Mouse (Mus musculus): ENCODE measurements around the gene Gtpbp8. TPM values are rescaled to one million over a fixed set of nuclear protein-coding genes. Genes with fewer than 3 reads are reported as not detected.

Gtpbp8 gene
- polyA plus RNA-seq, 1 experiment from 2014 or later: 38.1 TPM

- no peaks in the 10 kb centered on the region for H3K27me3 ChIP-seq
- no peaks in the 10 kb centered on the region for H3K9me3 ChIP-seq
- peaks cover 27% of the 10 kb centered on the region for H3K4me1 ChIP-seq
- peak; percentile 97 for ATAC-seq (replicated peaks)
- WGBS: under 1% methylated on average over 62 of the region's 64 CpGs
- H3K27ac ChIP-seq (replicated peaks): peak within 1 kb of the TSS; percentile 91
- peak within 1 kb of the TSS; percentile 87 for H3K9ac ChIP-seq (replicated peaks)
- H3K36me3 ChIP-seq: peaks cover 7% of the 10 kb centered on the region; the same call in 1 of the 2 replicates
- H3K4me3 ChIP-seq: peak within 1 kb of the TSS; percentile 77
- H3K4me2 ChIP-seq (replicated peaks): peak within 1 kb of the TSS; percentile 64
These were observed 21.9 kb downstream of the Gtpbp8 start, which contains the start of gene Nepro for GRCm38 (mm10) chr16:44724083-44724787. Gene Nepro, plus strand, starts transcription at chr16:44724301.

GRCm38 (mm10) chr16:44722666-44723065 lies 23.5 kb downstream of the Gtpbp8 start:
- WGBS: 93% methylated on average over 2 of the region's 2 CpGs
- no peak for ATAC-seq (replicated peaks)

GRCm38 (mm10) chr16:44720518-44720917 lies 25.6 kb downstream of the Gtpbp8 start:
- Histone ChIP-seq H3K4me3 (no peak overlapping the region), H3K36me3 (0 out of 2 replicates have a peak, but pooled peaks cover 3% of the 10 kb centered on the region), H3K9me3 (no peaks in the 10 kb centered on the region), H3K27me3 (no peaks in the 10 kb centered on the region), H3K4me1 (peaks cover 25% of the 10 kb centered on the region), H3K9ac (replicated peaks) (no peak overlapping the region), H3K4me2 (replicated peaks) (no peak overlapping the region), H3K27ac (replicated peaks) (no peak overlapping the region)
- ATAC-seq (replicated peaks): no peak
- 65% methylated on average over 3 of the region's 3 CpGs for WGBS

More at GRCm38 (mm10) chr16:44722666-44723065, 23.5 kb downstream of the Gtpbp8 start:
- no peaks in the 10 kb centered on the region for H3K27me3 ChIP-seq
- no peak overlapping the region for H3K4me3 ChIP-seq
- H3K4me2 ChIP-seq (replicated peaks): no peak overlapping the region
- H3K4me1 ChIP-seq: peaks cover 27% of the 10 kb centered on the region
- 0 out of 2 replicates have a peak, but pooled peaks cover 5% of the 10 kb centered on the region for H3K36me3 ChIP-seq
- no peaks in the 10 kb centered on the region for H3K9me3 ChIP-seq
- no peak overlapping the region for H3K9ac ChIP-seq (replicated peaks)
- H3K27ac ChIP-seq (replicated peaks): no peak overlapping the region

- H3K9ac ChIP-seq (replicated peaks): no peak overlapping the region
- WGBS: 73% methylated on average over 7 of the region's 7 CpGs
- H3K4me2 ChIP-seq (replicated peaks): no peak overlapping the region
- peaks cover 18% of the 10 kb centered on the region for H3K4me1 ChIP-seq
- H3K36me3 ChIP-seq: 0 out of 2 replicates have a peak, but pooled peaks cover 3% of the 10 kb centered on the region
- H3K4me3 ChIP-seq: no peak overlapping the region
- ATAC-seq (replicated peaks): no peak
- no peak overlapping the region for H3K27ac ChIP-seq (replicated peaks)
- H3K27me3 ChIP-seq: no peaks in the 10 kb centered on the region
- no peaks in the 10 kb centered on the region for H3K9me3 ChIP-seq
These were observed 26.8 kb downstream of the Gtpbp8 start for GRCm38 (mm10) chr16:44719349-44719748.

GRCm38 (mm10) chr16:44717838-44718237 lies 28.3 kb downstream of the Gtpbp8 start:
- no peak overlapping the region for H3K4me2 ChIP-seq (replicated peaks)
- H3K36me3 ChIP-seq: 0 out of 2 replicates have a peak, but pooled peaks cover 3% of the 10 kb centered on the region
- WGBS: 70% methylated on average over 2 of the region's 2 CpGs
- H3K27ac ChIP-seq (replicated peaks): no peak overlapping the region
- no peak overlapping the region for H3K9ac ChIP-seq (replicated peaks)
- no peaks in the 10 kb centered on the region for H3K9me3 ChIP-seq
- H3K4me3 ChIP-seq: no peak overlapping the region
- no peaks in the 10 kb centered on the region for H3K27me3 ChIP-seq
- peaks cover 9% of the 10 kb centered on the region; the same call in 1 of the 2 replicates for H3K4me1 ChIP-seq
- ATAC-seq (replicated peaks): 0 out of 2 replicates have a peak, but pooled peaks have one; percentile 24

GRCm38 (mm10) chr16:44717141-44717634 lies 29.0 kb downstream of the Gtpbp8 start:
- Histone ChIP-seq H3K9me3 (no peaks in the 10 kb centered on the region), H3K4me3 (no peak overlapping the region), H3K27ac (replicated peaks) (no peak overlapping the region), H3K4me1 (peaks cover 6% of the 10 kb centered on the region; the same call in 1 of the 2 replicates), H3K36me3 (0 out of 2 replicates have a peak, but pooled peaks cover 3% of the 10 kb centered on the region), H3K27me3 (no peaks in the 10 kb centered on the region), H3K4me2 (replicated peaks) (no peak overlapping the region), H3K9ac (replicated peaks) (no peak overlapping the region)
- WGBS: 77% methylated on average over 2 of the region's 2 CpGs
- peak; percentile 72 for ATAC-seq (replicated peaks)

GRCm38 (mm10) chr16:44716305-44717140 lies 29.6 kb downstream of the Gtpbp8 start:
- peak; percentile 82 for ATAC-seq (replicated peaks)
- WGBS: 19% methylated on average over 10 of the region's 10 CpGs
- Histone ChIP-seq H3K9ac (replicated peaks) (no peak overlapping the region), H3K4me3 (no peak overlapping the region), H3K27me3 (no peaks in the 10 kb centered on the region), H3K4me1 (peaks cover 6% of the 10 kb centered on the region; the same call in 1 of the 2 replicates), H3K27ac (replicated peaks) (peak overlapping the region; percentile 9; the same call in 1 of the 2 replicates), H3K36me3 (0 out of 2 replicates have a peak, but pooled peaks cover 3% of the 10 kb centered on the region), H3K9me3 (no peaks in the 10 kb centered on the region), H3K4me2 (replicated peaks) (peak overlapping the region; percentile 26; the same call in 1 of the 2 replicates)

- H3K9me3 ChIP-seq: no peaks in the 10 kb centered on the region
- no peaks in the 10 kb centered on the region for H3K27me3 ChIP-seq
- no peak for ATAC-seq (replicated peaks)
- H3K27ac ChIP-seq (replicated peaks): no peak overlapping the region
- 43% methylated on average over 4 of the region's 4 CpGs for WGBS
- H3K36me3 ChIP-seq: no peaks in the 10 kb centered on the region
- no peak overlapping the region for H3K4me3 ChIP-seq
- H3K4me1 ChIP-seq: peaks cover 5% of the 10 kb centered on the region; the same call in 1 of the 2 replicates
- no peak overlapping the region for H3K4me2 ChIP-seq (replicated peaks)
- no peak overlapping the region for H3K9ac ChIP-seq (replicated peaks)
These were observed 42.7 kb downstream of the Gtpbp8 start for GRCm38 (mm10) chr16:44703458-44703857.

GRCm38 (mm10) chr16:44702272-44702671 lies 43.9 kb downstream of the Gtpbp8 start:
- Histone ChIP-seq H3K9ac (replicated peaks) (no peak overlapping the region), H3K9me3 (no peaks in the 10 kb centered on the region), H3K4me3 (no peak overlapping the region), H3K27ac (replicated peaks) (no peak overlapping the region), H3K27me3 (no peaks in the 10 kb centered on the region), H3K4me1 (peaks cover 5% of the 10 kb centered on the region; the same call in 1 of the 2 replicates), H3K36me3 (no peaks in the 10 kb centered on the region), H3K4me2 (replicated peaks) (no peak overlapping the region)
- WGBS: 65% methylated on average over 5 of the region's 5 CpGs
- ATAC-seq (replicated peaks): no peak

- Histone ChIP-seq H3K27me3 (no peaks in the 10 kb centered on the region), H3K4me3 (no peak overlapping the region), H3K4me2 (replicated peaks) (no peak overlapping the region), H3K27ac (replicated peaks) (no peak overlapping the region), H3K36me3 (no peaks in the 10 kb centered on the region), H3K9me3 (no peaks in the 10 kb centered on the region), H3K4me1 (peaks cover 8% of the 10 kb centered on the region; the same call in 1 of the 2 replicates), H3K9ac (replicated peaks) (no peak overlapping the region)
- 74% methylated on average over 3 of the region's 3 CpGs for WGBS
- ATAC-seq (replicated peaks): no peak
These were observed 45.0 kb downstream of the Gtpbp8 start for GRCm38 (mm10) chr16:44701155-44701554.

GRCm38 (mm10) chr16:44697473-44698205 lies 48.5 kb downstream of the Gtpbp8 start:
- Histone ChIP-seq H3K9ac (replicated peaks) (no peak overlapping the region), H3K27me3 (no peaks in the 10 kb centered on the region), H3K36me3 (no peaks in the 10 kb centered on the region), H3K9me3 (no peaks in the 10 kb centered on the region), H3K27ac (replicated peaks) (no peak overlapping the region), H3K4me2 (replicated peaks) (no peak overlapping the region), H3K4me3 (no peak overlapping the region), H3K4me1 (0 out of 2 replicates have a peak, but pooled peaks cover 4% of the 10 kb centered on the region)
- ATAC-seq (replicated peaks): no peak
- 96% methylated on average over 5 of the region's 5 CpGs for WGBS

Data from forebrain, embryonic 15.5 days (tissue).